Mouse (Mus musculus) ES-E14 (cell line): ENCODE measurements around the gene Rbm44.

ENCODE experiments used
- CHD2 ChIP-seq: IDR thresholded peaks from 2 replicates; pipeline ENCODE4 v1.6.1; 2014; ENCODE audit warnings: mild to moderate bottlenecking, low read depth, low read length, inconsistent platforms
- HCFC1 ChIP-seq: IDR thresholded peaks from 2 replicates; pipeline ENCODE4 v1.6.1; 2012; ENCODE audit warnings: low read length, inconsistent platforms, borderline replicate concordance; ENCODE audit not compliant: insufficient read depth
- ZC3H11A ChIP-seq: IDR thresholded peaks from 2 replicates; pipeline ENCODE4 v1.6.1; 2012; ENCODE audit warnings: low read depth, mild to moderate bottlenecking, inconsistent platforms, low read length, borderline replicate concordance

DNA sequence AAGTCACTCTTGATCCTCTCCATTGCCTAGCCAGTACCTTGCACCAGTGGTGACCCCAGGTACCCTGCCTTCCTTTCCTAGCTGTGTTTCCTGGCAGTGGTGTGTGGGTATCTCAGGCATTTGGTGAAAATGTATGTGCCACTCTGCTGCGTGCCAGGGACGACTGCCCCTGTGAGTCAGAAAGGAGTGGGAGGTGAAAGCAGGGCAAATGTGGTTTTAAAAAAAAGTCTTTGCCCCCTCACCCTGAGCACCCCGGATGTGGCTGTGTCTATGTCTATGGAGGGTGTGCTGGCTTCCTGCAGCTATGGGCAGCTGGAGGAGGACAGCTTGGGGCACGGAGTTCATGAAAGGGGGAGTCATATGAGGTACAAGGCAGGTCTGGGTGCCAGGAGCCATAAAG, 48.4 kb downstream of the Rbm44 start:
- no peak for TF ChIP-seq CHD2
- no peak for TF ChIP-seq ZC3H11A
- TF ChIP-seq HCFC1 = no peak
